Mouse (Mus musculus): Measurements from ENCODE around the gene Lpcat1. TPM values are rescaled to one million over a fixed set of nuclear protein-coding genes. Genes with fewer than 3 reads are reported as not detected.
A peak's percentile ranks its signal among the peaks of the same experiment; 100 is the strongest.

Gene Lpcat1
- polyA plus RNA-seq, 1 experiment from 2014 or later, result 54.7 TPM

- H3K9me3 ChIP-seq (replicated peaks; ENCODE audit: control insufficient read depth, low read length), result no peaks in the 10 kb centered on the region
- WGBS, result 89% methylated on average over 7 of the region's 7 CpGs
- no peak for DNase-seq (ENCODE audit: low spot score)
These were observed 15.5 kb downstream of the Lpcat1 start for GRCm38 (mm10) chr13:73482476-73482875.

DNA sequence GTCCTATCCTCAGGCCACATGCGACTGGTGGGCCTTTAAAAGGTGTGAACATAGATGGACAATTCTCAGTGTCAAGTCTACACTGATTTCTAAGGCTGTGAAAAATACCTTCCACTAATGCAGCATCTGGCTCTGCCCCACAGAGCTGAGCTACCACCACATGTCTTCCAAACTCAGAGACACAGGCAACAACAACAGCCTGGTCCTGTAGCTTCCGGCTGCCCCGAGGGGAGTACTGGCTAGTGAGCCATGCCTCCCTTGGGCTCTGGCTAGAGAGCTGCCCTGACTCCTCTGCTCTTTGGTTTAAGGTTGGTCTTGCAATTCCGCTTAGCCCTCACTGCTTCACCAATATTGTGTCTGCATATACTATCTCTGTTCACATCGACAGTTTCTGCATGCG is 16.3 kb downstream of the Lpcat1 start:
- no peaks in the 10 kb centered on the region for H3K4me1 ChIP-seq (ENCODE audit: control insufficient read depth, insufficient read depth, low read length)
- WGBS, result 96% methylated on average over 6 of the region's 6 CpGs
- no peak for ATAC-seq
- no peak for DNase-seq (ENCODE audit: low spot score)
- H3K36me3 ChIP-seq (ENCODE audit: control insufficient read depth, insufficient read depth, low read length), result peaks cover 24% of the 10 kb centered on the region
- H3K9me3 ChIP-seq (replicated peaks; ENCODE audit: control insufficient read depth, low read length), result no peaks in the 10 kb centered on the region
- H3K27ac ChIP-seq (ENCODE audit: low read depth, low read length), result no peak overlapping the region
- no peak overlapping the region for H3K9ac ChIP-seq (ENCODE audit: low read length)
- no peak overlapping the region for H3K4me3 ChIP-seq (ENCODE audit: low read depth, low read length)
- H3K27me3 ChIP-seq (replicated peaks; ENCODE audit: control insufficient read depth, insufficient read depth, low read length), result no peaks in the 10 kb centered on the region
- H3K4me2 ChIP-seq (ENCODE audit: low read length), result no peak overlapping the region

More at GRCm38 (mm10) chr13:73482476-73482875, 15.5 kb downstream of the Lpcat1 start:
- H3K4me2 ChIP-seq (ENCODE audit: low read length), result no peak overlapping the region
- H3K4me1 ChIP-seq (ENCODE audit: control insufficient read depth, insufficient read depth, low read length), result no peaks in the 10 kb centered on the region
- H3K36me3 ChIP-seq (ENCODE audit: control insufficient read depth, insufficient read depth, low read length), result peaks cover 21% of the 10 kb centered on the region
- H3K4me3 ChIP-seq (ENCODE audit: low read depth, low read length), result no peak overlapping the region
- H3K27ac ChIP-seq (ENCODE audit: low read depth, low read length), result no peak overlapping the region
- H3K27me3 ChIP-seq (replicated peaks; ENCODE audit: control insufficient read depth, insufficient read depth, low read length), result no peaks in the 10 kb centered on the region
- H3K9ac ChIP-seq (ENCODE audit: low read length), result no peak overlapping the region
- no peak for ATAC-seq

DNA sequence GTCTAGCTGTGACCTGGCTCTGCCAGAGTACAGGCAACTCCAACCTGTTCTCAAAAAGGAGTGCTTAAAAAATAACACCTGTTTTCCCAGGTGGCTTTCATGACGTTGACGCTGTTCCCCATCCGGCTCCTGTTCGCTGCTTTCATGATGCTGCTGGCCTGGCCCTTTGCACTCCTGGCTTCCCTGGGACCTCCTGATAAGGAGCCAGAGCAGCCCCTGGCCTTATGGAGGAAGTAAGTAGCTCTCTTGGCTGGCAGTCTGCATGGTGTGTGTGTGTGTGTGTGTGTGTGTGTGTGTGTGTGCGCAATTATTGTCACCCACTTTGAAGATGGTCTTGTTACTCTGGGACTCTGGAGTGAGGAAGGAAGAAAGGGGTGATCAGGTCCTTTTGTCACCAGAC is 17.2 kb downstream of the Lpcat1 start:
- WGBS, result 86% methylated on average over 5 of the region's 5 CpGs

GRCm38 (mm10) chr13:73488105-73488504 is 21.1 kb downstream of the Lpcat1 start:
- Histone ChIP-seq H3K9me3 (replicated peaks; ENCODE audit: control insufficient read depth, low read length) (no peaks in the 10 kb centered on the region), H3K27ac (ENCODE audit: low read depth, low read length) (no peak overlapping the region), H3K4me3 (ENCODE audit: low read depth, low read length) (no peak overlapping the region), H3K4me1 (ENCODE audit: control insufficient read depth, insufficient read depth, low read length) (no peaks in the 10 kb centered on the region), H3K27me3 (replicated peaks; ENCODE audit: control insufficient read depth, insufficient read depth, low read length) (no peaks in the 10 kb centered on the region), H3K9ac (ENCODE audit: low read length) (no peak overlapping the region), H3K36me3 (ENCODE audit: control insufficient read depth, insufficient read depth, low read length) (peaks cover 66% of the 10 kb centered on the region), H3K4me2 (ENCODE audit: low read length) (no peak overlapping the region)
- ATAC-seq (no peak), DNase-seq (ENCODE audit: low spot score) (no peak)
- 77% methylated on average over 3 of the region's 3 CpGs for WGBS

More for the DNA sequence above, 17.2 kb downstream of the Lpcat1 start:
- Histone ChIP-seq H3K9ac (ENCODE audit: low read length) (no peak overlapping the region), H3K9me3 (replicated peaks; ENCODE audit: control insufficient read depth, low read length) (no peaks in the 10 kb centered on the region), H3K36me3 (ENCODE audit: control insufficient read depth, insufficient read depth, low read length) (peaks cover 32% of the 10 kb centered on the region), H3K27me3 (replicated peaks; ENCODE audit: control insufficient read depth, insufficient read depth, low read length) (no peaks in the 10 kb centered on the region), H3K4me3 (ENCODE audit: low read depth, low read length) (no peak overlapping the region), H3K27ac (ENCODE audit: low read depth, low read length) (no peak overlapping the region), H3K4me1 (ENCODE audit: control insufficient read depth, insufficient read depth, low read length) (no peaks in the 10 kb centered on the region), H3K4me2 (ENCODE audit: low read length) (no peak overlapping the region)
- ATAC-seq (no peak), DNase-seq (ENCODE audit: low spot score) (no peak)

DNA sequence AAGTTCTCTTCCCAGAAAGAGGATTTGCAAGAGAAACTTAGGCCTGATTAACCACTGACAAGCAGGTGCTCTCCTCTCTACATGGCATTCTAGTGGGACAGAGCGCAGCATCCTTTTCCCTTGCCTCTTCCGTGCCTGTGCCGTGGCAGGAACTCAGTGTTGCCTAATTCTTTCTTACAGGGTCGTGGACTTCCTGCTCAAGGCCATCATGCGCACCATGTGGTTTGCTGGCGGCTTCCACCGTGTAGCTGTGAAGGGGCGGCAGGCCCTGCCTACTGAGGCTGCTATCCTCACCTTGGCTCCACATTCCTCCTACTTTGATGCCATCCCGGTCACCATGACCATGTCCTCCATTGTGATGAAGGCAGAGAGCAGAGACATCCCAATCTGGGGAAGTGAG is 21.7 kb downstream of the Lpcat1 start:
- Histone ChIP-seq H3K4me3 (ENCODE audit: low read depth, low read length) (no peak overlapping the region), H3K9ac (ENCODE audit: low read length) (no peak overlapping the region), H3K27me3 (replicated peaks; ENCODE audit: control insufficient read depth, insufficient read depth, low read length) (no peaks in the 10 kb centered on the region), H3K27ac (ENCODE audit: low read depth, low read length) (no peak overlapping the region), H3K9me3 (replicated peaks; ENCODE audit: control insufficient read depth, low read length) (no peaks in the 10 kb centered on the region), H3K36me3 (ENCODE audit: control insufficient read depth, insufficient read depth, low read length) (peaks cover 67% of the 10 kb centered on the region), H3K4me2 (ENCODE audit: low read length) (no peak overlapping the region), H3K4me1 (ENCODE audit: control insufficient read depth, insufficient read depth, low read length) (no peaks in the 10 kb centered on the region)
- DNase-seq (ENCODE audit: low spot score) (no peak), ATAC-seq (no peak)
- WGBS, result 94% methylated on average over 9 of the region's 9 CpGs

- Histone ChIP-seq H3K36me3 (ENCODE audit: control insufficient read depth, insufficient read depth, low read length) (peaks cover 66% of the 10 kb centered on the region), H3K9me3 (replicated peaks; ENCODE audit: control insufficient read depth, low read length) (no peaks in the 10 kb centered on the region), H3K4me3 (ENCODE audit: low read depth, low read length) (no peak overlapping the region), H3K4me1 (ENCODE audit: control insufficient read depth, insufficient read depth, low read length) (no peaks in the 10 kb centered on the region), H3K9ac (ENCODE audit: low read length) (no peak overlapping the region), H3K27ac (ENCODE audit: low read depth, low read length) (no peak overlapping the region), H3K4me2 (ENCODE audit: low read length) (no peak overlapping the region), H3K27me3 (replicated peaks; ENCODE audit: control insufficient read depth, insufficient read depth, low read length) (no peaks in the 10 kb centered on the region)
- no peak for DNase-seq (ENCODE audit: low spot score)
- 97% methylated on average over 3 of the region's 3 CpGs for WGBS
- ATAC-seq, result no peak
These were observed 23.0 kb downstream of the Lpcat1 start for GRCm38 (mm10) chr13:73489986-73490385.

- Histone ChIP-seq H3K27me3 (replicated peaks; ENCODE audit: control insufficient read depth, insufficient read depth, low read length) (no peaks in the 10 kb centered on the region), H3K9ac (ENCODE audit: low read length) (no peak overlapping the region), H3K36me3 (ENCODE audit: control insufficient read depth, insufficient read depth, low read length) (peaks cover 66% of the 10 kb centered on the region), H3K27ac (ENCODE audit: low read depth, low read length) (no peak overlapping the region), H3K4me1 (ENCODE audit: control insufficient read depth, insufficient read depth, low read length) (no peaks in the 10 kb centered on the region), H3K4me3 (ENCODE audit: low read depth, low read length) (no peak overlapping the region), H3K9me3 (replicated peaks; ENCODE audit: control insufficient read depth, low read length) (no peaks in the 10 kb centered on the region), H3K4me2 (ENCODE audit: low read length) (no peak overlapping the region)
- ATAC-seq (peak; percentile 83), DNase-seq (ENCODE audit: low spot score) (peak; percentile 65)
- WGBS, result 64% methylated on average over 8 of the region's 8 CpGs
These were observed 23.7 kb downstream of the Lpcat1 start for GRCm38 (mm10) chr13:73490564-73491170.

GRCm38 (mm10) chr13:73493183-73493582 is 26.2 kb downstream of the Lpcat1 start:
- no peak overlapping the region for H3K4me3 ChIP-seq (ENCODE audit: low read depth, low read length)
- no peak overlapping the region for H3K9ac ChIP-seq (ENCODE audit: low read length)
- H3K36me3 ChIP-seq (ENCODE audit: control insufficient read depth, insufficient read depth, low read length), result peaks cover 74% of the 10 kb centered on the region
- 93% methylated on average over 4 of the region's 4 CpGs for WGBS
- H3K4me1 ChIP-seq (ENCODE audit: control insufficient read depth, insufficient read depth, low read length), result no peaks in the 10 kb centered on the region
- no peak for DNase-seq (ENCODE audit: low spot score)
- H3K27me3 ChIP-seq (replicated peaks; ENCODE audit: control insufficient read depth, insufficient read depth, low read length), result no peaks in the 10 kb centered on the region
- no peak for ATAC-seq
- no peaks in the 10 kb centered on the region for H3K9me3 ChIP-seq (replicated peaks; ENCODE audit: control insufficient read depth, low read length)
- no peak overlapping the region for H3K4me2 ChIP-seq (ENCODE audit: low read length)
- H3K27ac ChIP-seq (ENCODE audit: low read depth, low read length), result no peak overlapping the region

GRCm38 (mm10) chr13:73494528-73494927 is 27.5 kb downstream of the Lpcat1 start:
- 94% methylated on average over 9 of the region's 9 CpGs for WGBS
- Histone ChIP-seq H3K4me2 (ENCODE audit: low read length) (no peak overlapping the region), H3K9ac (ENCODE audit: low read length) (no peak overlapping the region), H3K4me3 (ENCODE audit: low read depth, low read length) (no peak overlapping the region), H3K36me3 (ENCODE audit: control insufficient read depth, insufficient read depth, low read length) (peaks cover 71% of the 10 kb centered on the region), H3K27me3 (replicated peaks; ENCODE audit: control insufficient read depth, insufficient read depth, low read length) (no peaks in the 10 kb centered on the region), H3K4me1 (ENCODE audit: control insufficient read depth, insufficient read depth, low read length) (no peaks in the 10 kb centered on the region), H3K27ac (ENCODE audit: low read depth, low read length) (no peak overlapping the region), H3K9me3 (replicated peaks; ENCODE audit: control insufficient read depth, low read length) (no peaks in the 10 kb centered on the region)
- DNase-seq (ENCODE audit: low spot score) (no peak), ATAC-seq (no peak)
